Mouse (Mus musculus) cerebellum, postnatal 36 days (tissue): ENCODE results near the gene Zfyve26.
A peak's percentile ranks its signal among the peaks of the same experiment; 100 is the strongest.
"Not testable (repeated sequence)": the region's sequence is repeated elsewhere in the genome, so short reads cannot be mapped to it uniquely, and the experiment has no call there.

Experiments
- DNase-seq, 2 experiments: peaks; one replicate each; pipeline ENCODE4 v3.0.0; 2021 to 2022; ENCODE audit warnings: mixed read lengths in 2 of 2

Zfyve26 gene

DNA sequence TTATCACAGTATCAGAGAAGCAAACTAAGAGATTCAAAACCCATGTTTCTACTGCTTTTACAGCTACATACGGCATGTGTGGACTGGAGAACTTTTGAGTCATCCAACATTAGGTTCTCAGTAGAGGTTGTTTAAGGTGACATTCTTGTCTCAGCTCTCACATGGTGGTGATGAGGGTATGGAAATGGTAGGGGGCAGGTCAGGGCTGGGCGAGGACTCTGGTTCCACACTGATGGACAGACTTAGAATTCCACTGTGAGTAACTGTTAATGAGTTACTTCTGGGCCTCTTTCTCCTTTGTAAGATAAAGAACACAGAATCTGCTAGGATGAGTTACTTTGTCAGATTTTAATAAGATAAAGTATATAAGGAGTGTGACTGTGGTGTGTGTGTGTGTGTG is 36.0 kb downstream of the Zfyve26 start:
- DNase-seq = no peak

DNA sequence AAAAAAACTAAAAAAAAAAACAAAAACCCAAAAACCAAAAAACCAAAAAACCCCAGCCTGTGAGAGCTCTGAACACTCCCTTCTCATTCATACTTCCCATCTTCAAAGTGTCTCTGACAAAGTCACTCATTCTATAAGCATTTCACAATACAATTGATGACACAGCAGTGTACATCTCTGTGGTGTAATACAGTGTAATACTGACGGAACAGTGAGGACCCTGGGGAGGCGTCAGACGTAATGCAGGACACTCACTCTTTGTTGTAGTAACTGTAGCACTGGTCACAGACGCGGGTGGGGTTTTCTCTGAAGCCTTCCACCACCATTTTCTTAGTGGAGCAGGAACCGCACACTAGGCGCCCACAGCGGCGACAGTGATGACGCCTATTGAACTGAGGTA is 41.1 kb downstream of the Zfyve26 start:
- DNase-seq = no peak

DNA sequence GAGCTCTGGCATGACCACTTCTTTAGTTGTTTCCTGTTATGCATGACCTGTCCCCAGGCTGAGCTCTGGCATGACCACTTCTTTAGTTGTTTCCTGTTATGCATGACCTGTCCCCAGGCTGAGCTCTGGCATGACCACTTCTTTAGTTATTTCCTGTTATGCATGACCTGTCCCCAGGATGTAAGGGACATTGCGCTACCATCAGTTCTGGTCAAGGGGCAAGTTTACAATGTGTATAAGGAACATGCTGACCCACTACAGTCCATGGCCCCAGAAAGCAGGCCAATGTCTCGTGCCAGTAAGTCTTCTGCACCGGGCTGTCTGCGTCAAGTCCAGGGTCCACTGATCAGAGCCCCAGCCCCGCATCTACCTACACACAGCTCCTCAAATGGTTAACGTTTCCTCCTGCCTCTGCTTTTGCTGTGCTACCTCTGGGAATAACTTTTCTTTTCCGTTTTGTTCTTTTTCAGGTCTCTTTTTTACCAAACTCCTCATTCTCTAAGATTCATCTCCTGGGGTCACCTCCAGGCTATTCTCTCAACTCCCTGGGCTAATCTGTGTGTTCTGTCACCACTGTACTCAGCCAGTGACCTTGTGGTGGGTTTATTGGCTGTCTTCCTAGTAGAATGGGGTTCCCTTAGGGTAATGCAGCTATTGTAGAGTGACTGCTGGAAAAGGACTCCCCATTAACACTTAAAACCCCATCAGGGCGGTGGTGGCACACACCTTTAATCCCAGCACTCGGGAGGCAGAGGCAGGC is 42.6 kb downstream of the Zfyve26 start:
- no peak for DNase-seq

DNA sequence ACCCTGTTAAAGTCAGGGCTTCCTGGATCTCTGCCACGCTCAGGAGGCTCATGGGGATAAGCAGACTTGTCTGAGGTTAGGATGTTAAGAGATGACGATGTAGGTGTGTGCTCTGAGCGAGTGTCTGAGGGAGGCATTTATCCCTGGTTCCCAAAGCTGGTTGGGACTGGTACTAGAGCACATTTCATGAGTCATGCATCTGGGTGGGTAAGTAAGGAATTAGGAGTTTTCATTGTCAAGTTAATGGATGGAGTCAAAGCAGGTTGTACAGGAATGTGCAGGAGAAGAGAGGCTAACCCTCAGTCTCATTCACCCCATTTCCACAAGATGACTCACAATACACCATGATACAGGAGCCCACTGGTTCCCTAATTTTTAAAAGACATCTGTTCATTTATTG is 48.0 kb downstream of the Zfyve26 start:
- DNase-seq = no peak

DNA sequence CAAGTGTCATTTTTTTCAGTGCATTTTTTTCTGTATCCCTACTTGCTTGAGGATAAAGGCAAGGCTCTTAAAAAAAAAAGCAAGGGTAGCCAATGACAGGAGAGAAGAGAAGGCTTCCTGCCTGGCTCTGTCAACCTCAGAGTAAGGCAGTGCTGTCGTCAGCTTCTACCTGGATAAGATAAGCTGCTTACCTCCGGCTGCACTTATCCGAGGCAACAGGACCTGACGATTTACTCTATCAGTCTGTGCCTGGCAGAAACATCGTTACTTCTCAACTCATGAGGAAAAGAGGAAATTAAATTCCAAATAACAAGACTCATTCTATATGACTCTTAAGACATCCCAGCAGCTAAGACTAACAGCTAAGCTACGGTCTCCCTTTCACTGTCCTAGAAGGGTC is 53.2 kb downstream of the Zfyve26 start:
- no peak for DNase-seq

DNA sequence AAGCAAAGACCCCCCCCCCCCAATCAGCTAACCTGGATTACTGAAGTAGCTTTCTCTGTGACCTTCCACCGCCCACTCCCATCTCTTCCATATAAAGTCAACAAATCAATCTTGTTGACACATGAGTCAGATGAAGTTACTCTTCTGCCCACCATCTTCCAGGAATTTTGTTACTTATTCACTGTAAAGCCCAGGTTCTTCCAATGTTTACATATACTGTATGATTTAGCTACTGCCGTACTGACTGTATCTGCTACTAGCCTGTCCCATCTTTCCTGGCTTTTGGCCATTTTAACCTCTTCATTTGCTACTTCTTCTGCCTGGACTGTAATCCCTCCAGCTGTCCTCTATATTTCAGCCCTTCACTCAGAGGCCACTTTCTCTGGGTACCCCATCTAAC is 54.1 kb downstream of the Zfyve26 start:
- DNase-seq = no peak

DNA sequence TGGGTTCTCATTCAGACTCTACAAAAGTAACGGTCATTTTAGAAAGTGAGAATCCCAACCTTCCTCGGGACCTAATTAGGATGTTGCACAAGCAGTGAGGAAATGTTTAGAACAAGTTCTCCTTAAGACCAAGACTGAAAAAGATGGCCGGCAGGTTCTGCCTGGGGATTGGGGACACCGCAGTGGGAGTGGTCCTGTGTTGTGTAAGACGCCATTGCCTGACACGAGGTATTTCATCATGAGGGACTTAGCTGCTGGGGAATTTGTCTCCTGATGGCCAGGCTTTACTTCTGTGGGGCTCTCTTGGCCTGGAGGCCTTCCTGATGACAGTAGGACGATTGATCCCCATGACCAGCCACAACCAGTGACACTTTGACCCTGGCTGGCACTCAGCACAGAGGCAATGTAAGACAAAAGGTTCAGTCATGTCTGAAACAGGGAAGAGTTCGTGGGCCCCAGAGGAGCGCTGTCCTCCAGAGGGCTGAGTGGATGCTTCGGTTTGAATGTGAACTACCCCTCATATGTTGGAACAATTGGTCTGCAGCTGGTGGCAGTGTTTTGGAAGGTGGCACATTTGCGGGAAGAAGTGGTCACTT is 60.5 kb downstream of the Zfyve26 start:
- DNase-seq = no peak

DNA sequence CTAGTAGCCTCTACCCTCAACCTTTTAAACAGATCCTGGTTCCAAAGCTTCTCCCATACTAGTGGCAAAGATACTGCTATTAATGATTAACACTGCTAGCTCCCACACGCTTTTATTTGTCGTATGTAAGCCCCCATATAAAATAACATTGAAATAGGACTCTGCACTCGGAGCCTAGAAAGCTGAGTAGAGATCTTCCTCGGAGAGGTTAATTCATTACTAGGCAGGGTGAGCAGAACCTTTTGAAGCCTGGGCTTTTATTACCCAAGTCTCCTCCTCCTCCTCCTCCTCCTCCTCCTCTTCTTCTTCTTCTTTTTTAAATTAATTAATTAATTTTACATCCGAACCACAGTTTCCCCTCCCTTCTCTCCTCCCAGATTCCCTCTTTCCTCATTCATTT is 78.6 kb downstream of the Zfyve26 start:
- no peak for DNase-seq

DNA sequence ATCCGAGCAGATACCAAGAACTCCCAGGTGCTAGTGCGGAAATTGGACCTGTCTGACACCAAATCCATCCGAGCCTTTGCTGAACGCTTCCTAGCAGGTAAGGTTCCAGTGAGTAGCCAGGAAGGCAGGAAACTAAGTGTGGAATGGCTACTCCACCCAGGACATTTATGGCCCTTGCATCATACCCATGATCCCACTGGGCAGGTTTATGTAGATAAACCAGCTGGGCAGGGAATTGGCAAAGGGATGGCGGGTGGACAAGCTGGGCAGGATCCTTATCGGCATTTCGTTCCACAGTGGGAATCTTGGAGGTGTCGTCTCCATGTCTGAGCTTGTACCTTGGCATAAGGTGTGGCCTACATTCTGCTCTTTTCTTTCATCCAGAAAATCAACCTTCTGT is 84.7 kb downstream of the Zfyve26 start:
- DNase-seq = no peak

DNA sequence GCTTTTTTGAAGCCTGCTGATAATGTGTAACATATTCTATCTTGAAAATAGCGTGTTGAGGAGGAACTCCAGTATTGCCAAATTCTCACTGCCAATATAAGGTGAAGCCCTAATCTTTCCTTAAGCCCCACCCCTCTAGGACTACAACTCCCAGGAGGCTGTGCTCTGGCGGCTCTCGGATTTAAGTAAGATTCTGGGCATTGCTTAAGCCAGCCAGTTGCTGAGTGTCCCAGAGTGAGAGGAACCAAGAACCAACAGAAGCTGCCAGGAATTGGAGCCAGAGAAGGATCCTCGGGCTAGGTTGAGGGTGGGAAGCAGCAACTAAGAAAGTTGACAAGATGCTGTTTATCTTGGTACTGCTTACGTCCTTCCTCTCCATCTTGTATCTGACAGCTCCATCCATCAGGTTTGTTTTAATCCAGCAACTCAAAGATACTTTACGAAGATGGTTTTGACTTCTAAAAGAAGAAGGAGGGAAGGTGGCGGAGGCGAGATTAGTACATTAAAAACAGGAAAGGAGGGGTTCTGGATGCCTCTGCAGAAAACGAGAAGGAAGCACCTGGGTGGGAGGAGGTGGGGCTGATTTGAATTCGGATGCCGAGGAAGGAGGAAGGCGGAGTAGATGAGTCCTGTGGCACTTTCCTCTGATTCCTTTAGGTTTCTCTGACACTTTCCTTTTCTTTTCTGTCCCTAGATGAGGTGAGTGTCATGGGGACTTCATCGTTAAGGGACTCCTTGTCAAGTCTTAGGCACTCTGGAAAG is 87.2 kb downstream of the Zfyve26 start, which contains the start of gene Rdh12:
Rdh12 (plus strand) TSS at position 212 of the 762 bp plus-strand sequence.
- peak; percentile 44 to 57 for DNase-seq

DNA sequence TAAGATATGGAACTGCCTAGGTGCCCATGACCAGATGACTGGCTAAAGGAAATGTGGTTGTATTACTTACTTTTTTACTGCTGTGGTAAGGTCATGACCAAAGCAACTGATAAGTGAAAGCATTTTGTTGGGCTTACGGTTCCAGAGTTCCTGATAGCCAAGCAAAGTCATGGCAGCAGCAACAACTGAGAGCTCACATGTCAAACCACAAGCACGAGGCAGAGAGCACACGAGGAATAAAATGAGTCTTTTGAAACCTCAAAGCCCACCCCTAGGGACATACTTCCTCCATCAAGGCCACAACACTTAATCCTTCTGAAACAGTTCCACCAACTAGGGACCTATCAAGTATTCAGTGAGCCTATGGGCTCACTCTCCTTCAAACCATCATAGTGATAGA is 94.2 kb downstream of the Zfyve26 start:
- no peak for DNase-seq

DNA sequence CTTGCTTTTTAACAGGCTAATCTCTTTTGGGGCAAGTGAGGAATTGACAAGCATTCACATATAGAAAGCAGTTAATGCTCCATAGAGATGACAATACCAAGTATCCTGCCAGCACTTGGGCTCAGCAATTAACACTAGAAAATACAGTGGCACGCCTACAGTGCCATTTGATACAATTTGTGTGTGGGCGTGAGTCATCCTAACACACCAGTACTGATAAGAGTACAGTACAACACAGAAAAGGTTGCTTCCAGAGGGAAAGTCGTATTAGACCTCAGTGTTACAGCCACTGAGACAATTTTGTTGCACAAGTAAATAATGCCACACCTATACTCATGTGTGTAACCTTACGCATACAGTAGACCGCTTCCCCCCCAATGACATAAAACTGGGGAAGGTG is 99.0 kb downstream of the Zfyve26 start:
- DNase-seq = no peak

DNA sequence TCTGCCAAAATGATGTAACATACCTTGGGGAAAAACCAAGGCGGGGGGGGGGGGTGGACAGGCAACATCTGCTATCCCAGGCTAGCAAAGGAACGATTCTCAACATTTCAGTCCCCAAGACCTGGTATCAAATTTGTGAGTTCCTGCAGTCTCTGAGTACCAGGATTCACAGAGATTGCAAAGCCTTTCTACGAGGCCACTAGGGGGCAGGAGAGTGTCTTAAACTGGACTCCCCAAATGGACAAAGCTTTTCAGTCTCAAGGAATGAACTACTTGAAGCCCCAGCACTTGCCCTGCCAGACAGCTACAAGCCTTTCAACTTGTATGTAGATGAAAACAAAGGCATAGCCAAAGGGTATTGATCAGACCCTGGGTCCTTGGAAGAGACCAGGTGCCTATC is 102.7 kb downstream of the Zfyve26 start:
- peak; percentile 63 to 72 for DNase-seq

DNA sequence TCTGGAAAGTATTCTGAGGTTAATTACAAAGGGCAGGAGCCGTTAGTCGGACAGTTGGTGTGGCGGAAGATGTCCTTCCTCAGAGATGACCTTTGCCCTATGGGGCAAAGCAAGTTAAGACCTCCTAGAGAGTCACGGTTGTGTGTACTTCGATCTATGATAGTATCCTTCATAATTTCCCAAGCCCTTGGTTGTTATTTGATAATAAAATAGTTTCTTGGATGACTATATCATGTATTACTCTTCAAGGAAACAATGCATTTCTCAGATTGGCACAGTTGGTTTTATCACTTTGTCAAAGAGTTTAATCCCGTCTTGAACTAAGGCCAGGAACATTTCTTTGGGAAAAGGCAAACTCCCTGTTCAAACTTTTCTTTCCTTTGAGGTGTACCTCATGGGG is 103.9 kb downstream of the Zfyve26 start, which contains the start of gene Rdh11:
Rdh11 (minus strand) TSS at position 101 of the 400 bp plus-strand sequence.
- no peak for DNase-seq

DNA sequence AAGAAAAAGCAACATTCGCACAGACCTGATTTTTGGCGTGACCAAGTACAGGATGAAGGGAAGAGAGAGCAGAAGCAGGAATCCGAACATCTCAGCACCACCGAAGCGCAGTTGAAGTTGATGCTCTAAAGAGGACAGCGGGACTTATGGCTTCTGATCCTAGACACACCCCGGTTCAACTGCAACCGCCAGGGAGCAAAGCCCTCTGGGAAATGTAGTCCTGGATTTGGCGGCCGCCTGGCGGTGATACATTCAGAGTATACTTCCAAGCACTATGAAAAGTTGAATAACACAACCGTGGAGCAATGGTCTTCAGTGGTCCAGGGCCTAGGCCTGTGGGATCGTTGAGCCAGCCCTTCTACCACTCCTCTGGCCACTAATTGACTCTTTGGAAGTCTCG is 104.4 kb downstream of the Zfyve26 start:
- peak; percentile 64 to 73 for DNase-seq

DNA sequence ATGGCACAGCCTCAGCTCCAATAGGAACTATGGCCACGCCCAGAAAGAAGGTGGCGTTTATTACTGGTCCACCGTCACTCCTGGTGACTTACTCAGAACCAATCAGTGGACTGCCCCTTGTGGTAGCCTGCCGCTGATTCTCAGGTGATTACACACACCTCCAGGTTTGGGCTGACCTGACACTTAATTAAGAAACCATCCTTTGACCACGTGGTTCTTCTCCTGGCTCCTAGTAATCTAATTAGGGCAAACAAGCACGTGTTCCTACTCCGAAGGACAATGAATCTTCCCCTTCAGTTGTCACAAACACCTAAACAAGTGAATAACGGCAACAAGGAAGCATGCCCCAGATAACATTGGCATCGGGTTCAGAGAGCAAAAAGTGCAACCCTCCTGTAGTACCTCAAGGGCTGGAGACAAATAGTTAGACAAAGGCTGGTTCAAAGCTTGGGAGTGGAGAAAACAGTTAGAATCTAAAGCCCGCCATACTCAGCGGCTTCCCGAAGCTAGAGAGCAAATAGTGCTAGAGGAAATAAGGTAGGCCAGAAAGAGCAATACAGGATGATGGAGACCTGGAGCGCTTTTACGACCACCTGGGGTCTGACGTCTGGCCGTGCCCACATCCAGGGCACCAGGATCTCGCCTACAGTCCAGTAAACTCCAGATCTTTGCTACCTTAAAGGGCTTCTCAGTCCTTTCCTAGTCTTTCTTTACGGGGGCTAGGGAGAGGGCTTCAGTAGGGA is 105.0 kb downstream of the Zfyve26 start:
- DNase-seq = peak; percentile 58 to 60

DNA sequence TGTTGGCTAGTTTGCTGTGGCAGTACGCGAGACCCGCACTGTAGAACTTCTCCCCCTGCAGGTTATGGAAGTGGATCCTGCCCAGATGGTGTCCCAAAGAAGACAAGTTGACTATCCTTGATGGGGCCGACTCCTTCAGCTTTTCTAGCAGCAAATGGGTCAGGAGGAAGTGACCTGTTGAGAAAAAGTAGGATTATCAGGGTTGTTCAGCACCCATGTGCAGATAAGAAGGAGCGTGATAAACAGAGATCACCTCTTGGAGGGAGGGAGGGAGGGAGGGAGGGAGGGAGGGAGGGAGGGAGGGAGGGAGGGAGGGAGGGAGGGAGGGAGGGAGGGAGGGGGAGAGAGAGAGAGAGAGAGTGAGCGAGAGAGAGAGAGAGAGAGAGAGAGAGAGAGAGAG is 110.9 kb downstream of the Zfyve26 start:
- not testable (repeated sequence) for DNase-seq
